Mouse (Mus musculus): Measurements from ENCODE around the gene Eif4e2. TPM values are rescaled to one million over a fixed set of nuclear protein-coding genes. Genes with fewer than 3 reads are reported as not detected.

Eif4e2 gene
- total and polyA plus RNA-seq, 3 experiments, result 175 to 264 (median 228) TPM

GRCm38 (mm10) chr1:87201848-87202247 is 11.9 kb upstream of the Eif4e2 start:
- in situ Hi-C loops (cut with MboI; ENCODE audit: low pct_ligation_motif_present, low pct_unique_long_range_greater_than_20kb, low sequenced_read_pairs), result no loop called here
- H3K4me3 ChIP-seq (replicated peaks in 1 of 3; ENCODE audit: low read depth in 2 of 3, low read length in 2 of 3, poor library complexity in 1 of 3), result no peak overlapping the region
- H3K4me2 ChIP-seq (ENCODE audit: insufficient read depth, low read depth, poor library complexity, severe bottlenecking), result no peak overlapping the region
- DNase-seq (ENCODE audit: extremely low read depth), result no peak
- H3K27ac ChIP-seq (ENCODE audit: insufficient read depth, low read depth), result no peak overlapping the region
- no peak for TF ChIP-seq MAX (IDR thresholded peaks at IDR 0.05; ENCODE audit: low read length)
- no peak for TF ChIP-seq NELFE (IDR thresholded peaks at IDR 0.05; ENCODE audit: low read depth, low read length)
- TF ChIP-seq USF1 (IDR thresholded peaks at IDR 0.05; ENCODE audit: low read depth, low read length), result no peak
- TF ChIP-seq POLR2A (IDR thresholded peaks at IDR 0.05; ENCODE audit: low read depth, low read length), result no peak
- TF ChIP-seq ZNF384 (IDR thresholded peaks at IDR 0.05; ENCODE audit: low read depth, low read length), result no peak
- no peak for TF ChIP-seq ETS1 (conservative IDR thresholded peaks at IDR 0.05; ENCODE audit: low read depth, low read length)
- TF ChIP-seq PAX5 (IDR thresholded peaks at IDR 0.05; ENCODE audit: low read length), result no peak
- TF ChIP-seq TBP (conservative IDR thresholded peaks at IDR 0.05; ENCODE audit: low read depth, low read length), result no peak
- no peak for TF ChIP-seq HCFC1 (IDR thresholded peaks at IDR 0.05; ENCODE audit: low read depth, low read length)
- TF ChIP-seq EP300 (IDR thresholded peaks at IDR 0.05; ENCODE audit: low read length), result no peak
- no peak overlapping the region for H3K9ac ChIP-seq (ENCODE audit: insufficient read depth, low read depth)
- no peaks in the 10 kb centered on the region for H3K36me3 ChIP-seq (replicated peaks in 1 of 2; ENCODE audit: control insufficient read depth in 1 of 2, insufficient read depth in 1 of 2, low read length in 1 of 2)
- peaks cover 3% of the 10 kb centered on the region for H3K9me3 ChIP-seq (replicated peaks; ENCODE audit: low read length)
- H3K79me2 ChIP-seq (replicated peaks; ENCODE audit: control insufficient read depth, extremely low read depth, insufficient read depth, poor library complexity, severe bottlenecking), result no peaks in the 10 kb centered on the region
- H3K4me1 ChIP-seq (ENCODE audit: control insufficient read depth in 1 of 2, insufficient read depth in 2 of 2), result peaks cover 0 to 3% of the 10 kb centered on the region in 2 experiments; a peak in 2 of 4 replicates
- dilution Hi-C loops (cut with MboI; ENCODE audit: extremely low pct_ligation_motif_present, extremely low pct_unique_long_range_greater_than_20kb, low sequenced_read_pairs), result no loop called here
- H3K27me3 ChIP-seq (replicated peaks), result peaks cover 17% of the 10 kb centered on the region

DNA sequence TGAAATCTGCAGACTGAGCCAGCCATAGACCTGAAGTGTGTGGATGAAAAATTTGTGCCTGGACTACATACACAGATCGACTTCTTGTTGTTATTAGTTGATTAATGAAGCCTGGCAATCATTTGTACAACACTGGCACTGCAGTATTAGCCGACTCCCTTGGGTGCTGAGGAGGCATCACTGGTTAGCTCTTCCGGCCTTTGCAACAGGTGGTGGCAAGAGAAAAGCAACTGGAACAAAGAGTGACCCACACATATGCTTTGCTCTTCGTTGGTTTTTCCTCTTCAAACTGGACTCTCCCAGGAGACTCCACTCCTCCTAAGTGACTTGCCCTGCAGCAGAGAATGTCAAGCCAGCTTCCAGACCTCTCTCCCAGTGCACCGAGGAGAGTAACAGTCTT is 9.9 kb upstream of the Eif4e2 start:
- in situ Hi-C loops (cut with MboI; ENCODE audit: low pct_ligation_motif_present, low pct_unique_long_range_greater_than_20kb, low sequenced_read_pairs), result no loop called here
- dilution Hi-C loops (cut with MboI; ENCODE audit: extremely low pct_ligation_motif_present, extremely low pct_unique_long_range_greater_than_20kb, low sequenced_read_pairs), result no loop called here

GRCm38 (mm10) chr1:87204465-87204864 is 9.2 kb upstream of the Eif4e2 start, which contains the start of gene Chrng:
TSS of gene Chrng (plus strand) at chr1:87204657.
- dilution Hi-C loops (cut with MboI; ENCODE audit: extremely low pct_ligation_motif_present, extremely low pct_unique_long_range_greater_than_20kb, low sequenced_read_pairs), result no loop called here
- Histone ChIP-seq H3K4me2 (ENCODE audit: insufficient read depth, low read depth, poor library complexity, severe bottlenecking) (no peak within 1 kb of the TSS), H3K27me3 (replicated peaks) (peaks cover 1% of the 10 kb centered on the region)

More for the DNA sequence above, 9.9 kb upstream of the Eif4e2 start:
- Histone ChIP-seq H3K27me3 (replicated peaks) (peaks cover 6% of the 10 kb centered on the region), H3K4me2 (ENCODE audit: insufficient read depth, low read depth, poor library complexity, severe bottlenecking) (no peak overlapping the region), H3K79me2 (replicated peaks; ENCODE audit: control insufficient read depth, extremely low read depth, insufficient read depth, poor library complexity, severe bottlenecking) (no peaks in the 10 kb centered on the region), H3K4me1 (ENCODE audit: control insufficient read depth in 1 of 2, insufficient read depth in 2 of 2) (peaks cover 0 to 16% of the 10 kb centered on the region in 2 experiments), H3K9ac (ENCODE audit: insufficient read depth, low read depth) (no peak overlapping the region), H3K27ac (ENCODE audit: insufficient read depth, low read depth) (no peak overlapping the region), H3K4me3 (replicated peaks in 1 of 3; ENCODE audit: low read depth in 2 of 3, low read length in 2 of 3, poor library complexity in 1 of 3) (no peak overlapping the region), H3K36me3 (replicated peaks in 1 of 2; ENCODE audit: control insufficient read depth in 1 of 2, insufficient read depth in 1 of 2, low read length in 1 of 2) (peaks cover 0 to 9% of the 10 kb centered on the region in 2 experiments), H3K9me3 (replicated peaks; ENCODE audit: low read length) (peaks cover 3% of the 10 kb centered on the region)
- no peak for DNase-seq (ENCODE audit: extremely low read depth)
- no peak for TF ChIP-seq ZC3H11A (IDR thresholded peaks at IDR 0.05; ENCODE audit: low read depth, low read length)
- TF ChIP-seq JUND (conservative IDR thresholded peaks at IDR 0.05; ENCODE audit: low read depth, low read length), result no peak
- no peak for TF ChIP-seq CTCF (conservative IDR thresholded peaks at IDR 0.05 in 1 of 2, IDR thresholded peaks at IDR 0.05 in 1 of 2; ENCODE audit: low read depth in 2 of 2, low read length in 2 of 2)
- TF ChIP-seq USF1 (IDR thresholded peaks at IDR 0.05; ENCODE audit: low read depth, low read length), result no peak
- no peak for TF ChIP-seq GABPA (IDR thresholded peaks at IDR 0.05; ENCODE audit: insufficient replicate concordance, low read depth, low read length)
- no peak for TF ChIP-seq MAZ (IDR thresholded peaks at IDR 0.05; ENCODE audit: low read depth, low read length)
- TF ChIP-seq PAX5 (IDR thresholded peaks at IDR 0.05; ENCODE audit: low read length), result no peak
- no peak for TF ChIP-seq ZMIZ1 (IDR thresholded peaks at IDR 0.05; ENCODE audit: low read depth, low read length)
- no peak for TF ChIP-seq UBTF (IDR thresholded peaks at IDR 0.05; ENCODE audit: low read depth, low read length)
- no peak for TF ChIP-seq RAD21 (IDR thresholded peaks at IDR 0.05; ENCODE audit: low read depth, low read length)
- no peak for TF ChIP-seq ELF1 (IDR thresholded peaks at IDR 0.05; ENCODE audit: low read depth, low read length)
- TF ChIP-seq ZKSCAN1 (IDR thresholded peaks at IDR 0.05; ENCODE audit: borderline replicate concordance, low read depth, low read length), result no peak
- no peak for TF ChIP-seq MAX (IDR thresholded peaks at IDR 0.05; ENCODE audit: low read length)
- TF ChIP-seq IRF4 (IDR thresholded peaks at IDR 0.05; ENCODE audit: low read depth, low read length), result no peak

More at GRCm38 (mm10) chr1:87204465-87204864, 9.2 kb upstream of the Eif4e2 start, which contains the start of gene Chrng:
- H3K36me3 ChIP-seq (replicated peaks in 1 of 2; ENCODE audit: control insufficient read depth in 1 of 2, insufficient read depth in 1 of 2, low read length in 1 of 2), result peaks cover 0 to 14% of the 10 kb centered on the region in 2 experiments
- H3K79me2 ChIP-seq (replicated peaks; ENCODE audit: control insufficient read depth, extremely low read depth, insufficient read depth, poor library complexity, severe bottlenecking), result no peaks in the 10 kb centered on the region
- DNase-seq (ENCODE audit: extremely low read depth), result no peak
- no peak for TF ChIP-seq MEF2A (IDR thresholded peaks at IDR 0.05; ENCODE audit: borderline replicate concordance, low read depth, low read length)
- TF ChIP-seq ZNF384 (IDR thresholded peaks at IDR 0.05; ENCODE audit: low read depth, low read length), result no peak
- no peak for TF ChIP-seq PAX5 (IDR thresholded peaks at IDR 0.05; ENCODE audit: low read length)
- no peak for TF ChIP-seq MYC (IDR thresholded peaks at IDR 0.05; ENCODE audit: low read depth, low read length)
- no peak for TF ChIP-seq SIN3A (IDR thresholded peaks at IDR 0.05; ENCODE audit: low read length)
- TF ChIP-seq USF1 (IDR thresholded peaks at IDR 0.05; ENCODE audit: low read depth, low read length), result no peak
- no peak for TF ChIP-seq SMC3 (IDR thresholded peaks at IDR 0.05; ENCODE audit: low read depth, low read length)
- no peak for TF ChIP-seq ZMIZ1 (IDR thresholded peaks at IDR 0.05; ENCODE audit: low read depth, low read length)
- no peak for TF ChIP-seq RCOR1 (conservative IDR thresholded peaks at IDR 0.05; ENCODE audit: low read depth, low read length)
- no peak for TF ChIP-seq ETS1 (conservative IDR thresholded peaks at IDR 0.05; ENCODE audit: low read depth, low read length)
- no peak for TF ChIP-seq ZKSCAN1 (IDR thresholded peaks at IDR 0.05; ENCODE audit: borderline replicate concordance, low read depth, low read length)
- H3K4me1 ChIP-seq (ENCODE audit: control insufficient read depth in 1 of 2, insufficient read depth in 2 of 2), result peaks cover 2 to 21% of the 10 kb centered on the region in 2 experiments
- peaks cover 3% of the 10 kb centered on the region for H3K9me3 ChIP-seq (replicated peaks; ENCODE audit: low read length)
- no peak within 1 kb of the TSS for H3K4me3 ChIP-seq (replicated peaks in 1 of 3; ENCODE audit: low read depth in 2 of 3, low read length in 2 of 3, poor library complexity in 1 of 3)
- in situ Hi-C loops (cut with MboI; ENCODE audit: low pct_ligation_motif_present, low pct_unique_long_range_greater_than_20kb, low sequenced_read_pairs), result no loop called here
- H3K9ac ChIP-seq (ENCODE audit: insufficient read depth, low read depth), result no peak within 1 kb of the TSS
- no peak within 1 kb of the TSS for H3K27ac ChIP-seq (ENCODE audit: insufficient read depth, low read depth)

All from CH12.LX (cell line).